Mouse (Mus musculus) T-helper 2 cell (primary cell): ENCODE measurements around the gene Kdm3a.

ENCODE experiments used
- in situ Hi-C: fragments of 300-600 bp; cut with MboI, MseI; formaldehyde crosslinking; loops from one replicate; pipeline ENCODE4 v1.15.1; 2025; ENCODE audit warnings: high pct_unique_total_duplicates

Kdm3a gene

GRCm38 (mm10) chr6:71583198-71583597 is 49.6 kb downstream of the Kdm3a start:
- in situ Hi-C loops: no loop called here

GRCm38 (mm10) chr6:71579478-71579877 is 53.3 kb downstream of the Kdm3a start:
- in situ Hi-C loops: no loop called here

- in situ Hi-C loops: no loop called here
Measured at GRCm38 (mm10) chr6:71575359-71575758, 57.4 kb downstream of the Kdm3a start.

GRCm38 (mm10) chr6:71569025-71569424 is 63.8 kb downstream of the Kdm3a start:
- in situ Hi-C loops: no loop called here

GRCm38 (mm10) chr6:71568616-71569015 is 64.2 kb downstream of the Kdm3a start:
- in situ Hi-C loops: no loop called here

GRCm38 (mm10) chr6:71556826-71557225 is 76.0 kb downstream of the Kdm3a start:
- in situ Hi-C loops: no loop called here

- in situ Hi-C loops: no loop called here
Measured at GRCm38 (mm10) chr6:71555507-71555951, 77.3 kb downstream of the Kdm3a start.

- in situ Hi-C loops: no loop called here
Measured at GRCm38 (mm10) chr6:71543686-71544499, 88.9 kb downstream of the Kdm3a start, which contains the start of gene Chmp3. TSS of gene Chmp3 (plus strand) at chr6:71543797.
